Mouse (Mus musculus): ENCODE measurements at regions not wholly inside any gene's neighbourhood (a gene's known extent, or its start where the extent isn't known, plus 50 kb on each side); places are given as distances from the start of the nearest gene placed in this dataset.

DNA sequence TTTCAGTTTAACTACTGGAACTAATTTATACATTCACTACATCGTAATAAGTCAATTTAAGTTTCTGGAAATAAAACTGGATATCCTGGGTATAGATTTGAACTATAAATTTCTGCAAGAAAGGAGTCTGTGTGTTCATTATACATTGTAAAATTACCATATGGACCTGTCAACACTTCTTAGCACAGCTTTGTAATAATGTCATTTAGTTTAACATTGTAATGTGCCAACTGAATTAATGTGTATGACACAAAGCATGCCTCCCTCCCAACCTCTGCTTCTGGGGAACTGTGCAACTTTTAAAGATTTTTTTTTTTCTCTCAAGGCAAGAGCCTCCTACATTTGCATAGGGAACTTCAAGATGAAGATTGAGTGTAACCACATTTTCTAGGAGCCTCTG is 176.8 kb upstream of the Galnt5 start:
- no peak for TF ChIP-seq NRF1 (IDR thresholded peaks at IDR 0.05; ENCODE audit: insufficient read depth, low read depth, low read length, poor library complexity, severe bottlenecking)
- TF ChIP-seq CTCF (IDR thresholded peaks at IDR 0.05 in 2 of 3, conservative IDR thresholded peaks at IDR 0.05 in 1 of 3; ENCODE audit: control insufficient read depth in 1 of 3, insufficient read depth in 1 of 3, low read depth in 2 of 3, low read length in 3 of 3, poor library complexity in 1 of 3, severe bottlenecking in 1 of 3), result no peak
- no peak for TF ChIP-seq POLR2A (IDR thresholded peaks at IDR 0.05; ENCODE audit: control insufficient read depth in 1 of 2, insufficient read depth in 1 of 2, low read depth in 1 of 2, low read length in 2 of 2, poor library complexity in 1 of 2)
- no peak for TF ChIP-seq EP300 (IDR thresholded peaks at IDR 0.05; ENCODE audit: low read depth in 1 of 2, low read length in 2 of 2)
- TF ChIP-seq MAFK (IDR thresholded peaks at IDR 0.05; ENCODE audit: borderline replicate concordance, low read depth, low read length), result no peak

Measured in MEL (cell line).